ENCODE assay signal across 23 mouse cellular contexts in the genomic region with DNA sequence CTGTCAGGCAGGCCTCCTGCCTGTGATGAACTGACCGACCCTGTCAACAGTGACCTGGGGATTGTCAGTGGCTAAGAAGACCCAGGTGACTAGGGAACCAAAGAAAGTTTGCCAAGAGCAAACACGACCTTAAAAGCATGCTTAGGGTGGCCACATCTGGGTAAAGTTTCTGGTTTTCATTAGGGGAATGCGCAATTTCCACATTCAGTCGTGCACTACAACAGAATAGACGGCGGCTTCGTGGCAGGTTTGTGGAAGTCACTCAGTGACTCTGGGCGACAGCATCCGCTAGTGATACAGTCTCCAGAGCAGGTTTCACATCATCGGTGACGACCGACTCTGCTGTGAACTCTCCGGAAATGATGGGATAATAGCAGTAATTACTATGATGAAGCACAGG.
"Had no signal": no experiment of that assay in that cellular context is flagged by ENCODE, and none has a peak within 500 bp of the region (broad histone marks: within the 10 kb centered on the region; RNA-seq: fewer than 3 reads in every experiment).

No protein-coding gene starts in this region.

- H3K9me3 ChIP-seq: heart, embryonic 10.5 days; heart, embryonic 12.5 days; hindbrain, embryonic 12.5 days; intestine, embryonic 15.5 days; liver, embryonic 13.5 days; liver, embryonic 15.5 days had no signal

- H3K4me1 ChIP-seq: intestine, embryonic 15.5 days; liver, embryonic 13.5 days; liver, embryonic 15.5 days had no signal

- H3K9ac ChIP-seq: heart, embryonic 12.5 days; hindbrain, embryonic 12.5 days; hindbrain, embryonic 14.5 days; intestine, embryonic 15.5 days; liver, embryonic 13.5 days; liver, embryonic 15.5 days; liver, postnatal 0 days had no signal

- ATAC-seq: hindbrain, embryonic 16.5 days; inflammation-experienced regulatory T-cells, adult 6 months; intestine, embryonic 15.5 days; liver, postnatal 0 days had no signal

- H3K4me2 ChIP-seq: heart, embryonic 12.5 days; hindbrain, embryonic 12.5 days; hindbrain, embryonic 14.5 days; intestine, embryonic 15.5 days; liver, embryonic 11.5 days; liver, embryonic 13.5 days; liver, embryonic 15.5 days had no signal

- DNase-seq: gastrocnemius, postnatal 14 days; heart, adult 18-20 months; heart, postnatal 10 days; heart, postnatal 36 days; kidney, adult 11 months; kidney, adult 2 months; kidney, adult 9 months; kidney, postnatal 10 days; kidney, postnatal 4 days; liver; liver, embryonic 13.5 days; liver, postnatal 0 days had no signal

- H3K27ac ChIP-seq: heart, embryonic 10.5 days; hindbrain, embryonic 12.5 days; hindbrain, embryonic 14.5 days; intestine, embryonic 15.5 days; layer of hippocampus, adult 2 months; left cerebral cortex, adult 2 months; liver, embryonic 13.5 days; liver, embryonic 15.5 days had no signal

- H3K4me3 ChIP-seq: heart, embryonic 10.5 days; heart, embryonic 12.5 days; hindbrain, embryonic 12.5 days; intestine, embryonic 15.5 days; layer of hippocampus, adult 2 months; left cerebral cortex, adult 2 months; liver, embryonic 13.5 days; liver, embryonic 15.5 days had no signal

- H3K27me3 ChIP-seq: hindbrain, embryonic 12.5 days had no signal

- H3K36me3 ChIP-seq: heart, embryonic 10.5 days; heart, embryonic 12.5 days; hindbrain, embryonic 12.5 days; intestine, embryonic 15.5 days; liver, embryonic 13.5 days; liver, embryonic 15.5 days had no signal
